Mouse (Mus musculus) frontal cortex, postnatal 36 days (tissue): Measurements from ENCODE around the gene Olfr652.

Experiments
- DNase-seq, 2 experiments: peaks; one replicate each; pipeline ENCODE4 v3.0.0; 2022; ENCODE audit warnings: low spot score in 2 of 2

Olfr652 gene

DNA sequence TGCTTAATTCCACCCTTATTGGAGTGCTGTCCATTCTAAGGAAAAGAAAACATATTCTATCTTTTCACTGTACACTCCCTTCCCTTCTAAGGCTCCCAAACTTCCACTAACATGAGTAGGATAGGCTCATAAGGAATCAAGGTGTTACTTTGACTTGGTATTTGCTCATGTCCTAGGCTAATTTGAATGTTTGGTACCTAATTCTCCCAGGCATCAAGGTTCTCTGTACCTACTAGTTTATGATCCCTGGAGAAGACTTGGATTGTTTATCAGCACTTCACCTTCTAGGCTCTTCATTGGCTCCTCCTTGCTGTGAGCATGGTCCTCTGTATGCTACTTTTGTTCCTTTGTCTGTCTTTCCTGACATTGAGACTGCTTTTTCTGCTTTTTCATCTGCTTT lies at the start of gene Olfr652:
Gene Olfr652, plus strand, starts transcription at position 301 of the 400 bp plus-strand sequence.
- DNase-seq = no peak

DNA sequence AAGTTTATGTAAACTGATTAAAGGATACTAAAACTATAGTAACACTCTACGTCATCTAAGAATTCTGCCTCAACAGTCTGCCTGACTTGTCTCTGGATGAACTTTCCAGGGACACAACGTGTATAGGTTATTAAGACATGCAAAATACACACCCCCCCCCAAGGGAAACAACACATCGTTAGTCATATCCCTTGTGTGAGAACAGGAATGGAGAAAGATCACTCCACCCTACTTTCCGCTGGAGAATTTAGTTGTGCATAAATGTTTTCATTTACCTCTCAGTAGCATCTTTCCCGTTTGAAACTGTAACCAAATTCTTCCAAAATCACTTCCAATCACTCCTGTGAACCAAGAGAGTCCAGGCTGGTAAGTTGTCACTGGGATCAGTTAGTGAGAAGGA lies 10.9 kb upstream of the Olfr652 start, which contains the start of gene Olfr651:
Gene Olfr651, plus strand, starts transcription at position 301 of the 400 bp plus-strand sequence.
- DNase-seq = no peak

DNA sequence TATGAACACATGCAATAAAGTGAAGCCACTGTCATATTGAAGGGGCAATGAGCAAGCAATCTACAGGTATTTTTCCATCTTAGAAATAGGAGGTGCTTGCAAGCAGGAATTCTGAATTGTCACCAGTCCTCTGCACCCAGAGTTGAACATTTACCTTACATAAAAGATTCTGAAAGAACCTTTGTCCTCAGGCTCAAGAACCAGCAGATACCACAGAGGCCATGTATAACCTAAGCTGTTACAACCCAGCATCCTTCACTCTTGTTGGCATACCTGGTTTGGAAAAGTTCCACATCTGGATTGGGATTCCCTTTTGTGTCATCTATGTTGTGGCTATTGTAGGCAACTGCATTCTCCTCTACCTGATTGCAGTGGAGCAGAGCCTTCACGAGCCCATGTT lies 8.0 kb upstream of the Olfr652 start:
- DNase-seq = no peak

DNA sequence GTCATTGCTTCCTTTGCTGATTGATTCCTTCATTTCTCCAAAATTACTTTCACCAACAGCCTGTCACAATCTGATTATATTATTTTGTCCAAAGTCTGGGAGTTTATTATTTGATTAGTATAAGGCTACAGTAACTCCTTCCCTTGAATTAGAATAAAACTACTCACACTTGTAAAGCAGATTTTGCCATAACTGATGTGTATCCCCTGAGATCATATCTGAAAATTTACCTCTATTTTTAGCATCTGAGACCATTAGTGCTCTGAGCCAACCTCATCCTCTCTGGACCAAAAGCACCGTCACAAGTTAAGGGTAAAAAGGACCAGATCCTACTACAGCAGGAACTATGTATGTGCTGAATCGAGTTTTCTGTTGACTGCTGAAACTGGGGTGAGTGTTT lies 16.3 kb downstream of the Olfr652 start, which contains the start of gene Olfr653:
Gene Olfr653, plus strand, starts transcription at position 301 of the 400 bp plus-strand sequence.
- no peak for DNase-seq

DNA sequence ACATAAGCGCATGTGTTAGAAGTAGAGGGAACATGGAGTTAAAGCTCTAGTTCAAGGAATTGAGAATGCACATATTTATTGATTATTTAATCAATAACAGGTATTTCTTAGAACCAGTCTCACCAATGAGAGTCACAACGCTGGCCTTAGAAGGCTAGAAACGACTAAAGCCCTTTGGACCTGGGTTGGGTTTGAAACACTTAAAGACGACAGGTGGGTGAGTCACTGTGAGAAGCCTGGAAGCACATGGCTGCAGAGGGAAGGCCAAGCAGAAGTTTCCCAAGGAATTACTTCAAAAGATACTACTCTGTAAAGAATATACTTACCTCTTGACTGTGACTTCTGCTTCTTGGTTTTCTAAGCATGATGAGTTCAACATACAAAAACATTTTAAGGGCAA lies 20.1 kb downstream of the Olfr652 start:
- no peak for DNase-seq

DNA sequence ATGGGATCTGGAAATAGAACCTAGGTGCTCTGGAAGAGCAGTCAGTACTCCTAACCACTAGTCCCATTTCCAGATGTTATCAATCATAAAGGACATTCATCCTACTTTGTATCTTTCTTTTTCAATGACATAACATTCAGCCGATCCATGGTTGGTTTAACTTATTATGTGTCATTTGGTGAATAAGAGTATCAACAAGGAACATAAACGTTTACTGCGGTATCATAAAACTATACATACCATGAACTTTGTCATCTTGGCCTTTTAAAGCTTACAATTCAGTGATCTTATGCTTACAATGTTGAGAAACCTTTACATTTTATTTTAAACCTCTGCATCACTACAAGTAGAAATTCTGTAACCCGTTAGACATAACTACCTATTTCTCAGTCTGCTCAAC lies 20.7 kb downstream of the Olfr652 start:
- DNase-seq = no peak

DNA sequence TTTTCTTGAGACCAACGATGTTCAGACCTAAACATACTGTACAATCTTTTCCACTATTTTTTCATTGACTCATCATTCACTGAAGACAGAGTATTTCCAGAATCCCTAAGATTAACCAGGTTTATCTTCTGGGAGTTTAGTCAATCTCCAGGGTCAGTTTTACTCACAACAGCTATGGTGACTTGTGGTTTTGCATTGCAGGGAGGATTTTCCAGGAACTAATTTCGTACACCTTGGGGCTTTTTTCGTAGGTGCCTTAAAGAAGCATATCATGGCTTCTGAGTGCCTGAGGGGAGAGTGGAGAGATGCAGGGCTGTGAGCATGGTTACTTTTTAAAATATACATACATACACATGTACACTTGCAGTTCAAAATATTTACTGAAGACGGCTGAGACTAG lies 26.0 kb downstream of the Olfr652 start, which contains the start of gene Olfr654:
Gene Olfr654, plus strand, starts transcription at position 301 of the 400 bp plus-strand sequence.
- no peak for DNase-seq

DNA sequence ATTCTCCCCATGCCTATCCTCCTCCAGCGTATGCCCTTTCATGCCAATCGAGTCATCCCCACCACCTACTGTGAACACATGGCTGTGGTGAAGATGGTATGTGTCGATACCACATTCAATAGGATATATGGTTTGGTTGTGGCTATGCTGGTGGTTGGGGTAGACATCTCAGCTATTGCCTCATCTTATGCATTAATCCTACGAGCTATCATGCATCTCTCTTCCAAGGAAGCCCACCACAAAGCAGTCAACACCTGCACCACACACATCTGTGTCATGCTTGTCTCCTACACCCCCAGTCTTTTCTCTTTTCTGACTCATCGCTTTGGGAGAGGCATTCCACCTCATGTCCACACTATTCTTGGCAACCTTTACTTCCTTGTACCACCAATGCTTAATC lies 27.6 kb downstream of the Olfr652 start:
- DNase-seq = no peak

DNA sequence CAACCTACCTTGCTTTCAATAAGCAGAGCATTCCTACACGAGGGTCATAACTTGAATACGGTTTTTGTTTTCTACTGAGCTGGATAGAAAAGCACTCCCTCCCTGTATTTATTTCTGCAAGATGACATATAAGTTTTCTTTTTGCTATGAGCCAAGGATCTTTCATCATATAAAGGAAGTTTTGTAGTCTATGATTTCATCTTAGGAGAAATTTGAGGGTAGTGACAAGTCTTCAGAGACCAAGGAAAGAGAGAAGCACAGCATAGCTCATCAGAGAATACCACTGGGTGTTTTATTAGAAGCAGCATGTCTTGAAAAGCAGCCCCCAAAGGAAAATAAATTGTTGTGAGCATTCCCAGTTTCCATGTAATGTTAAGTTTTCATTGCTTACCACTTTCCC lies 41.0 kb downstream of the Olfr652 start, which contains the start of gene Olfr655:
Gene Olfr655, minus strand, starts transcription at position 101 of the 400 bp plus-strand sequence.
- no peak for DNase-seq

DNA sequence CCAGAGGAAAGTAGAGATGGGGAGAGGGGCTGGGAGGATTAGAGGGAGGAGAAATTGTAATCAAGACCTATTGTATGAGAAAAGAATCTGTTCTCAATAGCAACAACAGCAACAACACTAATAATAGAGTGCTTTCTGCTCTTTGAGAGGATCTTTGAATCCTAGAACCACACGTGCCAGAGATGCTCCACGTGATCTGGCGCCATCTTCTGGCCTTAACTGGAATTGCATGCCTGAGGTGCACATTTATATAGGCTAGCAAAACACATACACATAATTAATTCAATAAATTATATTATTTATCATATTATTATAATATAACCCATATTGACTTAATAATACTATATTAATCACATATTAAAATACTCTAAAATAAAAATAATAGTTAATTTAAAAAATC lies 42.5 kb downstream of the Olfr652 start:
- DNase-seq = no peak

DNA sequence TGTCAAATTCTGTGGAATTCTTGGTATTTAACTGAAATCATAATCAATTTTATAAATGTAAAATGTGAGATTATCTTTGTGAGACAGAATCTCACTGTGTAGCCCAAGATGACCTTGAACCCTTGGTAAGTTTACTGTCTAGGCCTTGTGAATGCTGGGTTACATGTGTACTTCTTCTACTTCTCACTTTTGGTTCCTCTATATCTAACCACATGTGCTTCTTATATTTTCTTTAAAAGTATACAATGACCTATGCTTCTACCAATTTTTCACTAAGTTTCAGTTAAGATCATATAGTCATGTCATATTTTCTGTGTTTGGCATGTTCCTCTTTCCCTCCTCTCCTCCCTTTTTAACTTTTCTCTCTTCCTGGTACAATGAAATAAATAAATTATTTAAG lies 44.0 kb downstream of the Olfr652 start:
- DNase-seq = no peak

DNA sequence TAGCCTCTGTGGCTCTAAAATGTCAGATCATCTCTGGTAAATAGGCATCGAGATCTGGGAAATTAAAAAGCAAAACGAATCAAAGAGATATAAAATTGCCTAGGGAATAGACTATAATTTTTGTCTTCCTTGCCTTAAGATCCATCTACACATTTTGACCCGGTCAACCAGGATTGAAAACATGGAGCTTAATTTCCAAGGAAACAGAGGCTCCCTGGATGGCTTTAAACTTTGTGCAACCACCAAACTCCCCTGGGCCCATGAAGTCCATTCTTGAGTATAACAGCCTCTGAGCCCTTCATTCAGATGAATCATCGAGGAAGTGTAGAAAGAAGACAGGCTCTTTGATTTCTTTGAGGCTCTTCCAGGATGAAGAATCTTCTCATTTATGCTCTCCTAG lies 53.0 kb downstream of the Olfr652 start, which contains the start of gene Olfr656:
Gene Olfr656, plus strand, starts transcription at position 301 of the 400 bp plus-strand sequence.
- DNase-seq = no peak
